Mouse (Mus musculus): ENCODE results near the gene Olfr1348. TPM values are rescaled to one million over a fixed set of nuclear protein-coding genes. Genes with fewer than 3 reads are reported as not detected.

Gene Olfr1348
- polyA plus RNA-seq, 1 experiment from 2014 or later: not detected

Other genes with a start within 250 kb of the Olfr1348 start
- gene Zfp667, start 222.2 kb downstream of the Olfr1348 start, polyA plus RNA-seq (2016; fragmentation: Nextera tagmentation; extraction: Ambion mirVana): 15.5 and 19.7 TPM in 2 replicates
- 10.8 and 12.1 TPM in 2 replicates for gene Zfp583, start 177.5 kb downstream of the Olfr1348 start, polyA plus RNA-seq (2016; fragmentation: Nextera tagmentation; extraction: Ambion mirVana)
- 4.8 and 5.4 TPM in 2 replicates for gene Gm3854, start 165.0 kb downstream of the Olfr1348 start, polyA plus RNA-seq (2016; fragmentation: Nextera tagmentation; extraction: Ambion mirVana)
- gene Zfp78, start 145.5 kb downstream of the Olfr1348 start, polyA plus RNA-seq (2016; fragmentation: Nextera tagmentation; extraction: Ambion mirVana): 2.8 and 3.0 TPM in 2 replicates
- 15.9 and 16.4 TPM in 2 replicates for gene Zfp28, start 125.5 kb downstream of the Olfr1348 start, polyA plus RNA-seq (2016; fragmentation: Nextera tagmentation; extraction: Ambion mirVana)
- 1.5 TPM in 2 replicates for gene Smim17, start 110.0 kb downstream of the Olfr1348 start, polyA plus RNA-seq (2016; fragmentation: Nextera tagmentation; extraction: Ambion mirVana)
- gene Gm20715, start 98.5 kb downstream of the Olfr1348 start, polyA plus RNA-seq (2016; fragmentation: Nextera tagmentation; extraction: Ambion mirVana): not detected in 2 replicates
- gene Olfr1344, start 70.1 kb downstream of the Olfr1348 start, polyA plus RNA-seq (2016; fragmentation: Nextera tagmentation; extraction: Ambion mirVana): not detected in 2 replicates
- not detected in 2 replicates for gene Olfr1336, start 52.6 kb downstream of the Olfr1348 start, polyA plus RNA-seq (2016; fragmentation: Nextera tagmentation; extraction: Ambion mirVana)
- not detected in 2 replicates for gene Olfr1346, start 41.6 kb downstream of the Olfr1348 start, polyA plus RNA-seq (2016; fragmentation: Nextera tagmentation; extraction: Ambion mirVana)
- gene Olfr5, start 21.8 kb downstream of the Olfr1348 start, polyA plus RNA-seq (2016; fragmentation: Nextera tagmentation; extraction: Ambion mirVana): not detected in 2 replicates
- not detected in 2 replicates for gene Olfr1347, start 9.0 kb downstream of the Olfr1348 start, polyA plus RNA-seq (2016; fragmentation: Nextera tagmentation; extraction: Ambion mirVana)
- not detected in 2 replicates for gene Olfr1349, start 14.2 kb upstream of the Olfr1348 start, polyA plus RNA-seq (2016; fragmentation: Nextera tagmentation; extraction: Ambion mirVana)
- not detected in 2 replicates for gene Olfr1350, start 56.1 kb upstream of the Olfr1348 start, polyA plus RNA-seq (2016; fragmentation: Nextera tagmentation; extraction: Ambion mirVana)
- 2.3 and 3.0 TPM in 2 replicates for gene Zim1, start 187.7 kb upstream of the Olfr1348 start, polyA plus RNA-seq (2016; fragmentation: Nextera tagmentation; extraction: Ambion mirVana)
- 175 and 205 TPM in 2 replicates for gene Peg3, start 221.7 kb upstream of the Olfr1348 start, polyA plus RNA-seq (2016; fragmentation: Nextera tagmentation; extraction: Ambion mirVana)
- 20.3 and 22.8 TPM in 2 replicates for gene Usp29, start 221.8 kb upstream of the Olfr1348 start, polyA plus RNA-seq (2016; fragmentation: Nextera tagmentation; extraction: Ambion mirVana)